Mouse (Mus musculus): ENCODE results near the gene Carmil1.

Gene Carmil1

DNA sequence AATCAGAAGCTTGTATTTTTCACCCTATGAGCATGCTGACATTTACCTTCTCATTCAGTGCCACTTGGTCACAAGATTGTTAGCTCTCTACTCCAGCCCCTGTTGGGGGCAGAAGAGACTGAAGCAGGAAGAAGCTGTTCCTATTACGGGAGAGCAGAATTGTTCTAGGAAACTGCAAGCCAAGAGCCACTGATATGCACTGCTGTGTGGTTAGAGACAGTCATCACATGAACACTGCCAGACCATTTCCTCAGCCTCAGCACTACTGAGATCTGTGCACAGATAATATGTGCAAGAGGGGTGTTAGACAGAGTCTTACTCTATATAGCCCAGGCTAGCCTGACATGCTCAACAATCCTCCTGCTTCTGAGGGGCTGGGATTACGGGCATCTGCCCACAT lies 69.4 kb downstream of the Carmil1 start:
- DNase-seq (ENCODE audit: low read depth), result no peak

DNA sequence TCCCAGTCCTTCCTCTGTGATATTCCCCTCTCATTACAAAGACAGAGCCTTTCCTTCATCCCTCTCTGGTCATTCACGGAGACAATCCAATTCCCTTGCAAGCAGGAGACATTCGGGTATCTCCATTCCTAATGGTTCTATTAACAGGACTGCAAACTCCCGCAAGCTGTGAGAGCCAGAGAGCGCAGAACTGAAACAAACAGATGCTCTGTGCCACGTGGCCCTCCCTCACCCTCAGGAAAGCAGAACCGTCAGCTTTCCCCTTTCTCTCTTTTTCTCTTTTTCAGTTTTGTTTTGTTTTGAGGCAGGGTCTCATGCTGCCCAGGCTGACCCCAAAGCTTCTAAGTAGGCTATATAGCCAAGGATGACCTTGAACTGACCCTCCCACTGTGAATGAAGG lies 74.5 kb downstream of the Carmil1 start:
- DNase-seq (ENCODE audit: low read depth), result no peak

DNA sequence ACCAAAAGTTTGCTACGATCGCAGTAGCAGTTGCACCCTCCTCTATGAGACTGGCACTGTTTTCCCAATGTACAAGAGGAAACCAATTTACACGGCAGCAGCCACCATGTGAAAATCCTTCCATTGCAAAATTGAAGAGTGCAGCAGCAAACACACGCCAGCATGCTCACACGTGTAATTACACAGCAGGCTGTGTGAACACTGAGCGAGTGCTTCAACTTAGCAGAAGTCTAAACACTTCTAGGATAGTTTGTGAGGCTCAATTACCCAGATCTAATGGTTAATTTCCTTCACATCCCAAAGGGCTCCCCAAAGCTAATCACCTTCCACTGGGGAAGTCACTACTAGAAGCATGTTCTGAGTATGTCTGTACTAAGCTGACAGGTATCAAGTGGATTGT lies 78.3 kb downstream of the Carmil1 start:
- DNase-seq (ENCODE audit: low read depth), result no peak

DNA sequence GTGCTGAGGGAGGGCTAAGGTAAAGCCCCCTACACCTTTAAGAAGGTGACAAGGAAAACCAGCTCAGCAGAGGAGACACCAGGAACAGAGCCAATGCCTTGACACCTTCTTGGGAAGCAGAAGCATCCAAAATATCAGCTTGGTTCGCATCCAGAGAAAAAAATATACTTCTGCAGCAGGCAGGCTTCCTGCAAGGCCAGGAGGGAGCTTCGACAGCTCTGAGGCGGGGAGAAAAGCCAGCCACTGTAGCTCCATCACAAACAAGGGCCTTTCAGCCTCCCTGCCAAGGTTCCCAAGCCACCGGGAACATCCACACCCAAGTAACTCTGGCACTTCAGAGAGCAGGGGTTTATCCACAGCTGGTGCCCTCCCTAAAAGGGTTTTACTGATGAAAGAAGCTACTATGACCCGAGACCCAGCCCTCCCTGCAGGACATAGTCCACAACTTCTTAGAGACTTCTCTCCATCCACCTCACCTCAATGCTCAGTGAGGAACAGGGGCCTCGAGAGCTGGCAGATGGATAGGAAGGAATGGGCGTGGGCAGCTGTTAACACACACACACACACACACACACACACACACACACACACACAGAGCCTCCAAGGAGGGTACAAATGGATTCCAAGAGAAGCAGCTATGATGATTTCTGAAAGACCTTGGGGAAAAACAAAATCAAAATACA lies 80.6 kb downstream of the Carmil1 start:
- no peak for DNase-seq (ENCODE audit: low read depth)

DNA sequence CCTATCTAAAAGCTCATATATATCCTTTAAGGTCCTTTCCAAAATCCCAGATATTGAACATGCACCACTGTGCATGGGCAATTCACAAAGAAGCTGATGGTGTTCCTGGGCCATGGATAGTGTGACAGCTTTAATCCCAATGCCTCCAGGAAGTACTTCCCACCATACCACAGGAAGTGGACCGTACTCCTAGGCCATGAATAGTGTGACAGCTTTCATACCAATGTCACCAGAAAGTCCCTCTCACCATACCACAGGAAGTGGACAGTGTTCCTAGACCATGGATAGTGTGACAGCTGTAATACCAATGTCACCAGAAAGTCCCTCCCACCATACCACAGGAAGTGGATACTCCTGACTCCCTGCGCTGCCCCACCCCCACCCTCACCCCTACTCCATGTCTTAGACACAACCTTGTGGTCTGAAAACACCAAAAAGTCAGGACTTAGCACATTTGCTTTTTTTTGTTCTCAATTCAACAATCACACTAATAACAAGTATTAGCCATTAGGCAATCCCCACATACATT lies 82.1 kb downstream of the Carmil1 start:
- DNase-seq (ENCODE audit: low read depth), result no peak

DNA sequence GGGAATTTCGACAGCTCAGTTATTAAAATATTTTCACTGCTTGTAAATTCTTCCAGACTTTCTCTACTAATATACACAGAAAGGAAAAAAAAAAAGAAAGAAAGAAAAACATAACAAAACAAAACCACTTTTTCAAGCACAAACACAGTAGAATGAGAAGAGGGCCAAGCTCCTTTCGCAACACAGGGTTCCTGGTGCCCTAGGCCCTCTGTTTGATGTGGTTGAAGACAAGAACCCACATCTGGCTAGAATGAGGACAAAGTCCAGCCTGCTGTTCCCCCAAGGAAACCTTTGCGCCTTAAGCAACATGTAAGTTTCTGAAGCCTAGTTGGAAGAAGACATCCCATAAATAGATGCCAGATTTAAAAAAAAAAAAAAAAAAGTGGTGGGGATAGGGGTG lies 85.2 kb downstream of the Carmil1 start:
- DNase-seq (ENCODE audit: low read depth), result no peak

DNA sequence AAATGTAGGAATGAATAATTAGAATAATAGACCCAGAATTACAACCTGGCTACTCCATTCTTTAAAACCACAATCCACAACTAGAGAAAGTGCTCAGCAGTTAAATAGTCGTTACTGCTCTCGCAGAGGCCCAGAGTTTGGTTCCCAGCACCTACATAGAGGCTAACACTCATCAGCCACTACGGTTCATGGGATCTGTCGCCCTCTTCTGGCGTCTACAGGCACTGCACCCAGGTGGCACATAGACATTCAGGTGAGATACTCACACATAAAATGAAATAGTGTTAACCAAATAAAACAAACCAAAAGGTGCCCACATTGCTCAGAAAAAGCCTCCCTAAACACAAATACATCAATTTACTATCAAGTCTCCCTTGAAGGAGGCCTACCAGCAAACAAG lies 86.6 kb downstream of the Carmil1 start:
- peak; percentile 16 for DNase-seq (ENCODE audit: low read depth)

DNA sequence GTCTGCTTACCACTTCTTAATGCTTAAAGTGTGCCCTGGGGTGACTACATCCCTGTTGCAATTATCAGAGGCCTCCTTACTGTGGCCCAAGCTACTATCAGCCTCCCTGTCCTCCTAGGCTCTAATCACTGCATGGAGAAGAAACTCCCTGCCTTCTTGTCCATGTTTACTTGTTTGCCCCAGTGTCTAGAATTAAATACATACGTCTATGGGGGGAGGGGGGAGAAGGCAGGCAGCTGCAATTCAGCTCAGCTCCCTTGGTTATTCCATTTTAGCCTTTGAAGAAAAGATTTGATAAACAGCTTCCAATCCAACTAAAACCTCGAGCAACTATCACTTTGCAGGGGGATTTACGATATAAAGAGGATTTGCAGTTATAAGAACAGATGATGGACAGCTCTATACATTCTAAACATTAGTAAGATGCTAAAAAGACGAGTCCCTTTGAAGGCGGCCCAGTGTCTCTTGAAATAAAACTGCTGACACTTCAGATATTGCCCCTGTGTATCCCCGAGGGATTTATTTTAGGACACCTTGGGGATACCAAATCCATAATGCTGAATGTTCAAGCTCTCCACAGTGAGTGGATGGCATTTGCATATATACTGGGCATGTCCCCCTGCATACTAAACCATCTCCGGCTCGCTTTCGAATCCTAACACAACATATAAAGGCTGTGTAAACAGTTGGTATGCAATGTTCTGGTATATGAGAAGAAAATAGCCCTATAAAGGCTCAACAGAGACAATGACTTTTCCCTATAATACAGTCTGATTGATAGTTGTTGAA lies 89.5 kb downstream of the Carmil1 start:
- DNase-seq (ENCODE audit: low read depth), result no peak

DNA sequence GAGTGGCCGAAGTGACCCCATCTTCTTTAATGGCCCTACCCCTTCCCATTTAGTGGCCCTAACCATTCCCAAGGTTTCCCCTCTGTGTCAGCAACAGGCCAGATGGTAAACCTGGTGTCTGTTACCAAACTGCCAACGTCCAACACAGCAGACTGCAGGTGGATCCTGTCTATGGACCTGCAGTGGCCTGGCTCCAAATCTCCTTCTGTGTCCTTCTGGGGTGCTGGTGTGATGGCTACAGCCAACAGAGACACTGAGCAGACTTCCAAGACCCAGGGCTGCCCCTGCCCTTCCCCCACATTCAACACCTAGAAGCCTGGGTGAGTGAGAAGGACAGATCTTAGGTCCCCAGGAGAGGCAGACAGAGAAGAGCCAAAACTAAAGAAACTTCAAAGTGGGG lies 93.6 kb downstream of the Carmil1 start:
- no peak for DNase-seq (ENCODE audit: low read depth)

DNA sequence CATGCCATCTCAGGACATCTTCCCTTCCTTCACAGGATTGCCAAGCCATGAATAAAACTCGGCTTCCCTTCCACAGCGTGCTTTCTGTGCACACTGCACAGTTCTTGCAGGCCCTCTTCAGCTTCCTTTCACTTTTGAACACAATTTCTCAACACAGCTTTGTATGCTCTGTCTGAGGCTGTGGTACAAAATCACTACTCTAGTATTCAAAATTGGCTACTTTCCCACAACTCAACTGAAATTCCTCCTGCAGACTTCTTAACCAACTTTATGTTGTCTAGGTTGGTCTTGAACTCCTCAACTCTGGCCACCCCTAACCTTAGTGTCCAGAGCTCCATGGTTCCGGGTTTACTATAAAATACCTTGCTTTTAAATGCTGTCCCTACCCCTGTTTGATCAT lies 95.0 kb downstream of the Carmil1 start:
- DNase-seq (ENCODE audit: low read depth), result no peak

DNA sequence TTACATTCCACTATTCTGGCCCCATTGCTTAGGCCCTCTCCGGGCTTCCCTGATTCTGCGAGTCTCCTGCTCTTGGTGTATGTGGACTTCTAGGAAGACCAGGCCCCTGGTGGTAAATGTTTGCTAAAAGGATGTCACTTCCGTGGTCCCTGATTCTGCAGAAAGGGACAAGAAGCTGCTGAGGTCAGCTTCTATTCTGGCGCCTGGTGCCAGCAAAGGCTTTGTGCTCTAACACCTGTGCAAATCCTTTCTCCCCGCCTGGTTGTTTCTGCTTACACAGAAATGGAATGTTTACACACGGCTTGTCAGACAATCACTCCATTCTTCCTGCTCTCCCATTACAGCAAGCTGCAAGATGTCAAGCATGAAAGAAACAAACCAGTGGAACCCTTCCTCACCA lies 97.7 kb downstream of the Carmil1 start:
- no peak for DNase-seq (ENCODE audit: low read depth)

DNA sequence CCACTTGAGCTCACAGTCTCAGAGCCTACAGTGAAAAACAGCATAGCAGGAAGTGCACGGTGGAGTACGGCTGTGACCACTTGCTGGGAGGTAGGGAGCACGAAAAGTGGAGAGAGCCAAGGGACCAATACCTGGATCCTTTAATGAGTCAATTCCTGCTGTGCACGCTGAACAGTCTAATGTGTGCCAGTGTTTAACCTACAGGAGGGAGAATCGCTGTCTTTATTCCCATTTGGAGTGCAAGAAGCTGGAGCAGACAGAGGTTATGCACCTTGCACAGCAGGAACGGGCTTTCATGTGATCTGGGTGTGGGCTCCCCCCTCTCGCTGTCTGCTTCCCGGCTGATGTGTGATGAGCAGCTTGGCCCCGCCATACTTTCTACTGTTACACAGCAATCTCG lies 101.1 kb downstream of the Carmil1 start:
- no peak for DNase-seq (ENCODE audit: low read depth)

DNA sequence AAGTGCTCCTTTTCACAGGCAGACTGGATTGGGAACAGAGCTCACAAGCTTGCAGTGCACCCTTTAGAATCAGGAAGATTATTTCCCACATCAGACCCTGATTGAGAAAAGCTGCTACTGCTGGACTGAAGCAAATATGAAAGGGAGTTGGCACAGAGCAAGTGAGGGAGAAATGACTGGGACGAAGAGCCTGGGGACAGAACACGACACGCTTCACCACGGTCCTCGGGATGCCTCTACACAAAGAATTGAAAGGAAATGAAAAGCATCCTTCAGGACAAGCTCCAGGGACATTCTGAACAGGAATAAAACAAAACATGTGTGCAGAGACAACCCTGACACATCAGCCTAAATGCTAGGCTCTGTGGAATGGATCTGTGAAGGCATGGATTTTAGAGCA lies 103.0 kb downstream of the Carmil1 start:
- no peak for DNase-seq (ENCODE audit: low read depth)

DNA sequence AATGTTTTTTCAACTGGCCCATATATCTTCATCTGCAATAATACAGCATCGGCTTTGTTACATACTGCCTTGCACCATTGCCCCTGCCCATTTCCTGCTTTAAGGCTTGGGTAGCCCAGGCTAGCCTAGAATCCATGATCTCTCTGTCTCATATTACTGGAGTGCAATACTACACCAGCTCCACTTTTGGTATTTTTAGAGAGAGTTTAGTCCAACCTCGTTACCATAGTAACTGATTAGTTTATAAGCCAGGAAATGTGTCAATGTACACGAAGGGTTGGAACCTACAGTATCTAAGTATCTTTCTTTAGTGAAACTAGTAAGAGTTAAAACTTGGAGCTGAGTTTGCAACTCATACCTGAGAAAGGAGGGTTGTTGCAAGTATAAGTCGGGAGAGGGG lies 103.8 kb downstream of the Carmil1 start:
- no peak for DNase-seq (ENCODE audit: low read depth)

DNA sequence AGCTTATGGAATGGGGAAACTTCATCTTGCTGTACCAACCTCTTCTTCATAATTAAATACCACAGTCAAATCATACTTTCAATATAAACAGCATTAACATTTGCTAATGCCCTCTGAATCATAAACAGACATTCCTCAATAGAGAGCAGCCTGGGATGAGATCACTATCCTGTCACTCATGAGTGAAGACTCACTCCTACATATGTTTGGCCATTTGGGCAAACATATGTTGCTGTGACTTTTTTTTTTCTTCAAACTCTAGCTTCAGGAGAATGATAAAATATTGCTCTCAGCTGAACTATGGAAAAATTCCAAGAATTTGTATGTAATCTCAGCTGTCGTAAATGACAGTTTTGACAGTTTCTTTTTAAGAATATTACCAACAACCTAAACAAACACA lies 110.9 kb downstream of the Carmil1 start:
- no peak for DNase-seq (ENCODE audit: low read depth)

DNA sequence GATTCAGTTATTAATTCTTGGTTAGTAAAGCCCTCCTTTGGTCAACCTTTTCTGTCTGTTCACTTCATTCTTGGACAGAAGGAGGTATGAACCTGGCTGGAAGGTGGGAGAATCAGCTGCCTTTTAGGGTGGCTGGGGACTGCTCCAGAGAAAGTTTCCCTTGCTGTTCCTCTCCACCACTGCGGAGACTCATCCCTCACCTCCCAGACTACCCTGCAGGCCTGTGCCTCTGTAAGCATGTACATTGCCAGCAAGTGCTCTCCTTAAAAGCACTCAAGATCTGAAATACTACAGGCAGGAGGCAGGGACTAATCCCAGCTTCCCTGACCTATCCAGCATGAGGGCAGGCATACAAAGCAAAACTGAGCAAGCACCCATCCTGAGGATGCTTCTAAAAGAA lies 117.2 kb downstream of the Carmil1 start:
- DNase-seq (ENCODE audit: low read depth), result no peak

DNA sequence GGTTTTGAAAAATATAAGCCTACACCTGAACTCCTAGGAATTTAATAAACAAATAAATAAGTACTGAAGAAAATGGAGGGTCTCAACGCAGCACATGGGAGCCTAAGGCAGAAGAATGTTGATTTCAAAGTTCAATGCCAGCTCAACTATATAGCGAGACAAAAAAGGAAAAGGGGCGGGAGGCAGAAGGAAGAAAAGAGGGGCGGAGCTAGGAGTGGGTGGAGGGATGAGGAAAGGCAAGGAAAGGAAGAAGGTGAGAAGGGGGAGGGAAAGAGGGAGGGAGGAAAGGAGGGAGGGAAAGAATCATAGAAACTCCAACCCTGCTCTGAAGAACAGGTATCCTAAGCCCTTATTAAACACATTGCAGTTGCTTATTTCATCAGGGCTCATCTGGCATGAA lies 119.5 kb downstream of the Carmil1 start:
- no peak for DNase-seq (ENCODE audit: low read depth)

DNA sequence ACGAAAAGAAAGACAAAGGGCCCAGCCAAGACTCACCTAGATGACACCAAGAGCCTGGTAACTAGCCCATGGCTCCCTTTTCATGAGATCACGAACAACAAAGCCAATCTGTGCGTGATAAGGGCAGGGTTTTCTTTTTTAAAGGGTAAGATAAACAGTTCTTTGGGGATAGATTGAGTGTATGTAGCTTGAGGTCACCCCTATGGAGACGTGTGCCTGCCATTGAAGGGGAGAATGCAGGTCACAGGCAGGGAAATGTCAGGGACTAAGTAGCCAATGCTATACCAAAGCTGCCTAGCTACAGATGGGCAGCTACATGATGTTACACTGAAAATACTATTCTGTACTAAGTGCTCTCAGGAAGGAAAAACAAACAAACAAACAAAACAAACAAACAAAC lies 120.6 kb downstream of the Carmil1 start:
- no peak for DNase-seq (ENCODE audit: low read depth)

DNA sequence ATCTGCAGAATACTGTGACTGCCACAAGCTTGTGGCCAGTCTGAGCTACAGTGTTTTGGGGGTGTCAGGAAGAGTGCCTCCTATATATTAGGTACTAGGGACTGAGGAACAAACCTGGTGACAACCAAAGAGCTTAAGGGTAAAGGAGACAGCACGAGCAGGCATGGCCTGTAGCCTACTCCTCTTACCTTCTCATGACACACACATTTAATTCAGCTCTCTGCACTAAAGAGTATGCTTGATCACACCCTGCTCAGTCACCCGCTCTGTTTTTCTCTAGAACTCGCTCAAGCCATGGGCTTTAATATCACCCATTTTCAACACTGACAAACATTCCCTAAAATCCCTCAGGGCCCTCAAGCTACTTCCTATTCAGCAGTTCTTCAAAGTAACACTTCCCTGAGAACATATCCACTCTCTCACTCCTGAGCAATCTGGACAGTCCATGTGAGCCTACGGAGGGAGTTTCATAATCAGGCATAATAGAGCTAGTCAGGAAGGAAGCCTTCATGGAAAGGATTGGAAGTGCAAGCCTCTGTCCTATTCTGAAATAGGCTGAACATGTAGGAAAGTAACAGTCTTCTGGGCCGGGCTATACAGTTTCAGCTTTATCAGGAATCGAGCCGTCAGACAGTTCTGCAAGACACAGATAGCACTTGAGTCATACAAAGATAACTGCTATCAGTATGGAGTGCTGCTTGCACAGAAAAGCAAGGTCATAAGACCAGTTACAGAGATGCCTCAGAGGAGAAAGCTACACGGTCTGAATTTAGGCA lies 121.2 kb downstream of the Carmil1 start:
- DNase-seq (ENCODE audit: low read depth), result no peak

DNA sequence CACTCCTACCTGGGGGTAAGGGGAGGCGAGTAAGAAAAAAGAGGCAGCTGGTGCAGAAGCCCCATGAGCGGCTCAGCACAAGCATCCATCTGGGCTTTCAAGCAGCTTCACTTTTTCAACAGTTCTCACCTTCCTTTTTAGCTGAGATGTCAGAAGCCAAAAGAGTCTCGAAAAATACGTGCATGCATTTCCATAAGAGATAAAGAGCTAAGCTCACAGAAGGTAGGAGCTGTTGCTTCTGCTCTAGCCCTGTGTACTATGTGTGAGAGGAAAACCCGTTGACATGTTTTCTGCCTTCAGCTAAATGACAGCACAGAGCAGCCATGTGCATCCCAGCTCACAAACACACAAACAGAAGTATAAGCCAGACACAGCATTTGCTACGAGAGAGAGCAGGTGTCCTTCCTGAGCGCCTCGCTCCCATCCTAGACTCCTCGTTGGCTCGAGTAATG lies 123.0 kb downstream of the Carmil1 start:
- DNase-seq (ENCODE audit: low read depth), result no peak

DNA sequence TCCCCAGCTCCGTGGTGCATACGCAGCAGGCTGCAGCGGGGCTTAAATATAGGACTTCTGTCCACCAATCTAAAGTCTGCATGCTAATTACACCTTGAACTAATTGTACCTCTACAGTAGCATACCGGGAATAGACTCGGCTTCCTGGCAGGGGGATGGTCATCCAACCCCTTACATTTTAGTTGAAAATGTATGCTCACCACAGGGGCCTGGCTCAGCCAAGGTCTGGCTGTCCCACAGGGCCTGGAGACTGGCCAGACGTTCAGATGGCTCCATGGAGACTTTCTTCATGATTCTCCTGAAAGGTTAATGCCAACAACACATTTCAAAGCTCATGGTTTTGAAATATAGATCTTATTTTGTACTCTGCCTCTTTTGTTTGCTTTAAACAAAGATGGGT lies 125.4 kb downstream of the Carmil1 start:
- no peak for DNase-seq (ENCODE audit: low read depth)

DNA sequence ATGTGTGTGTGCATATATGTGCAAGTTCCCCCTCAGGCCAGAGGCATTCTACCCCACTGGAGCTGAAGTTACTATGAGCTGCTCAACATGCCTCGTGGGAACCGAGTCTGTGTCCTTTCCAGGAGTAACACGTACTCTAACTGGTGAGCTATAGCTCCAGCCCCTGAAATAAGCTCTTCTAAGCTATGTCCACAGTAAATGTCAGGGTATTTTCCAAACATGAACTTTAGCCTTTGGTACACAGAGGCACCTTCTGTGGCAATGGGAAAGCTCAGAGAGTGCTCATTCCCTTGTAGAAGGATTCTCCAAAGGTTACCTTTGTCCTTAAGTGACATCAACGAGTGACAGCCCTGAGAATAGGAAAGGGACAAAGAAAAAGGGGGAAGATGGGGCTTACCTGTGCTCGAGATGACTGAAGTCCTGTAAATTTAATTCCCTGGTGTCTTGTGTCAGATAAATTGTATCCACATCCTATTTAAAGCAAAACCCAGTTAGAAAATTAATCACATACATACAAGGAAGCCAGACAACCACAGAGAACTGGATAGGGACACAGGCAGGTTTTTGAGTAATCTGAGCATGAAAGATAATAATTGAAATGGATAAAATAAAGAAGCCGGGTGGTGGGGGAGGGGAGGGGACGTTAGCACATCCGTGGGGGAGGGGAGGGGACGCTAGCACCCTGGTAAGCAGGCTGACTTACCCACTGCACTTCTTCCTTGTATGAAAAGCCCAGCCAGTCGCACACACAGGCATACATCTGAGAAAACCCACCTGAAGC lies 126.1 kb downstream of the Carmil1 start:
- no peak for DNase-seq (ENCODE audit: low read depth)

All from induced T-regulatory cell, adult 2 months (primary cell).